Mouse (Mus musculus): ENCODE measurements around the gene Cryl1.

GRCm38 (mm10) chr14:57280835-57281234 is 117.5 kb downstream of the Cryl1 start:
- TF ChIP-seq CTCF (IDR thresholded peaks at IDR 0.05; ENCODE audit: low read depth) (no peak), EP300 (IDR thresholded peaks at IDR 0.05; ENCODE audit: low read depth) (no peak)
